ENCODE assay signal across 16 mouse cellular contexts in the genomic region with DNA sequence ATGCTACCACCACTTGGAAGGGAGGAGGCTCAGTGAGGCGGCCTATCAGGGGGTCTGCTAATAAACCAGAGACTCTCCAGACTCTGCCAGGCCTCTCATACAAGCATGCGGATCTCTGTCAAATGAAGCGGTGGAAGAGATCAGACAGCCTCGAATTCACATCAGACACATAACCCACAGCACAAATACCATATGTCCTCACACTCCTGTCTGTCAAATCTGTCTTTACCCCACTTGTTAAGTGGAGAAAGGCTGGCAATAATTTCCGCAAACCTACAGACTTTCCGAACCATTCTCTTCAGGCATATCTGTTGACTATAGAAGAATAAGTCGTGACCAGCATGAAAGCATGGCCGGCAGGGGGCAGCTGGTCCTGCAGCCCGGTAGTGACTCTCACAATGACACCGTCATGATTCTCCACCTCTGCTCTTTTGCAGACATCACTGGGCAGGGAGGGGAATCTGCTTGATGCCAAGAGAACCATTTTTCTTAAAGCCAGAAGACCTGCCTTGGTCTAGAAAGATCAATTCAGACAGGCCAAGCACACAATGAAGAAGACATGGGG. TPM values are rescaled to one million over a fixed set of nuclear protein-coding genes. Genes with fewer than 3 reads are reported as not detected.
A peak's percentile ranks its signal among the peaks of the same experiment; 100 is the strongest.
DNase-seq lines count a peak whose midpoint lies in the region; ATAC-seq and TF ChIP-seq lines count a peak whose summit lies in the region.
"Had no signal": no experiment of that assay in that cellular context is flagged by ENCODE, and none has a peak within 500 bp of the region (broad histone marks: within the 10 kb centered on the region; RNA-seq: fewer than 3 reads in every experiment).

No protein-coding gene starts in this region.

- no peak overlapping the region for H3K4me2 ChIP-seq in midbrain, embryonic 15.5 days
- H3K4me2 ChIP-seq in midbrain, postnatal 0 days (ENCODE audit: low read depth, low read length, poor library complexity, severe bottlenecking), result no peak overlapping the region
- H3K4me2 ChIP-seq: neural tube, embryonic 12.5 days; stomach, embryonic 15.5 days had no signal

- H3K9me3 ChIP-seq in midbrain, embryonic 15.5 days, result no peaks in the 10 kb centered on the region
- H3K9me3 ChIP-seq in midbrain, embryonic 10.5 days (replicated peaks), result no peaks in the 10 kb centered on the region
- H3K9me3 ChIP-seq in midbrain, postnatal 0 days (ENCODE audit: low read length), result no peaks in the 10 kb centered on the region
- H3K9me3 ChIP-seq: G1E; neural tube, embryonic 12.5 days; stomach, embryonic 15.5 days had no signal

- 0 out of 2 replicates have a peak, but pooled peaks have one; percentile 19 for TF ChIP-seq CTCF in kidney, adult 2 months (conservative IDR thresholded peaks at IDR 0.05; ENCODE audit: insufficient read depth, insufficient read length, low read depth, low read length)
- peak; percentile 67 for TF ChIP-seq CTCF in midbrain, postnatal 0 days (IDR thresholded peaks at IDR 0.05)

- peak; percentile 46 to 71 for DNase-seq in cerebellum, postnatal 25 days
- no peak for DNase-seq in cerebellum, adult 8-10 months
- DNase-seq in kidney, adult 2 months, result no peak
- no peak for DNase-seq in kidney, adult 11 months
- DNase-seq in midbrain, embryonic 10.5 days (ENCODE audit: low spot score), result no peak
- peak; percentile 60 for DNase-seq in midbrain, postnatal 0 days (ENCODE audit: low spot score)
- DNase-seq in thymus, postnatal 0 days (ENCODE audit: low spot score), result no peak
- DNase-seq: gastrocnemius, postnatal 14 days; heart, postnatal 10 days; kidney, adult 8-10 months; right cerebral cortex, postnatal 25 days had no signal

- H3K27me3 ChIP-seq in kidney, adult 2 months (replicated peaks; ENCODE audit: control insufficient read depth, insufficient read depth, low read length), result no peaks in the 10 kb centered on the region
- no peaks in the 10 kb centered on the region for H3K27me3 ChIP-seq in midbrain, embryonic 15.5 days (replicated peaks)
- no peaks in the 10 kb centered on the region for H3K27me3 ChIP-seq in midbrain, embryonic 10.5 days (ENCODE audit: low read depth, poor library complexity, severe bottlenecking)
- no peaks in the 10 kb centered on the region for H3K27me3 ChIP-seq in midbrain, postnatal 0 days (ENCODE audit: insufficient read depth, low read length)
- H3K27me3 ChIP-seq: stomach, embryonic 15.5 days had no signal

- no peak for TF ChIP-seq POLR2A in kidney, adult 2 months (IDR thresholded peaks at IDR 0.05; ENCODE audit: low read depth, low read length)

- no peak for ATAC-seq in midbrain, embryonic 15.5 days (replicated peaks)
- no peak for ATAC-seq in midbrain, postnatal 0 days (ENCODE audit: low FRiP score)

- no peaks in the 10 kb centered on the region for H3K36me3 ChIP-seq in kidney, adult 2 months (ENCODE audit: control insufficient read depth, insufficient read depth, low read length)
- H3K36me3 ChIP-seq in midbrain, embryonic 15.5 days (replicated peaks), result no peaks in the 10 kb centered on the region
- no peaks in the 10 kb centered on the region for H3K36me3 ChIP-seq in midbrain, embryonic 10.5 days
- H3K36me3 ChIP-seq in midbrain, postnatal 0 days (ENCODE audit: insufficient read depth, low read length), result no peaks in the 10 kb centered on the region
- H3K36me3 ChIP-seq: neural tube, embryonic 12.5 days; stomach, embryonic 15.5 days had no signal

- whole genome bisulfite sequencing in kidney, adult 2 months, result 82% methylated on average over 10 of the region's 10 CpGs
- WGBS in midbrain, embryonic 15.5 days, result 60% methylated on average over 10 of the region's 10 CpGs
- 69% methylated on average over 10 of the region's 10 CpGs for WGBS in midbrain, embryonic 10.5 days
- 55% methylated on average over 10 of the region's 10 CpGs for WGBS in midbrain, postnatal 0 days

- H3K4me3 ChIP-seq in kidney, adult 2 months (ENCODE audit: insufficient read depth, low read depth, low read length), result no peak overlapping the region
- H3K4me3 ChIP-seq in midbrain, embryonic 15.5 days, result no peak overlapping the region
- H3K4me3 ChIP-seq in midbrain, embryonic 10.5 days, result no peak overlapping the region
- H3K4me3 ChIP-seq in midbrain, postnatal 0 days (ENCODE audit: low read depth, low read length), result no peak overlapping the region
- H3K4me3 ChIP-seq: neural tube, embryonic 12.5 days; stomach, embryonic 15.5 days had no signal

- no peaks in the 10 kb centered on the region for H3K4me1 ChIP-seq in kidney, adult 2 months (ENCODE audit: control insufficient read depth, insufficient read depth, low read length)
- H3K4me1 ChIP-seq in midbrain, embryonic 15.5 days, result peaks cover 46% of the 10 kb centered on the region
- H3K4me1 ChIP-seq in midbrain, embryonic 10.5 days, result peaks cover 8% of the 10 kb centered on the region
- peaks cover 10% of the 10 kb centered on the region; the same call in 1 of the 2 replicates for H3K4me1 ChIP-seq in midbrain, postnatal 0 days (ENCODE audit: insufficient read depth, low read length)
- H3K4me1 ChIP-seq: stomach, embryonic 15.5 days had no signal

- no peak overlapping the region for H3K9ac ChIP-seq in midbrain, embryonic 15.5 days
- H3K9ac ChIP-seq in midbrain, postnatal 0 days (replicated peaks; ENCODE audit: low read length, poor library complexity, severe bottlenecking), result no peak overlapping the region
- H3K9ac ChIP-seq: neural tube, embryonic 12.5 days; stomach, embryonic 15.5 days had no signal

- H3K27ac ChIP-seq in kidney, adult 2 months (ENCODE audit: insufficient read depth, low read depth, low read length), result no peak overlapping the region
- H3K27ac ChIP-seq in midbrain, embryonic 15.5 days, result peak overlapping the region; percentile 13; the same call in 1 of the 2 replicates
- no peak overlapping the region for H3K27ac ChIP-seq in midbrain, embryonic 10.5 days (replicated peaks)
- H3K27ac ChIP-seq in midbrain, postnatal 0 days (ENCODE audit: low read depth, low read length), result peak overlapping the region; percentile 26; the same call in 1 of the 2 replicates
- H3K27ac ChIP-seq: neural tube, embryonic 12.5 days; stomach, embryonic 15.5 days had no signal

RNA-seq across cellular contexts. Expression of gene Efcab10, which starts 58.0 kb away (rescaled TPM):
- polyA plus RNA-seq in kidney, adult 2 months (2012; rRNA removed), result 0.17 TPM in 1 of 2 replicates, not detected in the other
- polyA plus RNA-seq in midbrain, embryonic 15.5 days (2015; fragmentation: Nextera tagmentation; extraction: Ambion mirVana), result 4.3 and 4.4 TPM in 2 replicates
- 0.91 and 0.98 TPM in 2 replicates for polyA plus RNA-seq in midbrain, embryonic 10.5 days (2016; fragmentation: Nextera tagmentation; extraction: Ambion mirVana)
- 0.76 TPM in 1 of 2 replicates, not detected in the other for total RNA-seq in midbrain, postnatal 0 days (2014; rRNA removed)
- polyA plus RNA-seq in midbrain, postnatal 0 days (2015; fragmentation: Nextera tagmentation; extraction: Ambion mirVana), result 6.2 and 6.6 TPM in 2 replicates
- polyA plus RNA-seq in thymus, postnatal 0 days (2015; fragmentation: Nextera tagmentation; extraction: Ambion mirVana), result 0.36 and 0.46 TPM in 2 replicates
- total RNA-seq: G1E; gastrocnemius, postnatal 14 days; heart, postnatal 10 days had no signal
- polyA plus RNA-seq: G1E; limb, embryonic 14.5 days had no signal

Comparison
In these comparisons a context has a peak if more than half of its experiments do, and no peak if none do; other contexts are left out.
1. DNase-seq: peak in cerebellum, postnatal 25 days (2 of 2) and midbrain, postnatal 0 days (single experiment); none in cerebellum, adult 8-10 months (single experiment), kidney, adult 2 months (single experiment), kidney, adult 11 months (single experiment), midbrain, embryonic 10.5 days (single experiment) and thymus, postnatal 0 days (single experiment).
2. H3K27ac ChIP-seq: peak in midbrain, embryonic 15.5 days (single experiment) and midbrain, postnatal 0 days (single experiment); none in kidney, adult 2 months (single experiment) and midbrain, embryonic 10.5 days (single experiment).